Mouse (Mus musculus): ENCODE measurements around the gene Rnf185. TPM values are rescaled to one million over a fixed set of nuclear protein-coding genes. Genes with fewer than 3 reads are reported as not detected.

Rnf185 gene
- total RNA-seq, 2 experiments from 2014 or later = 26.7 to 28.9 TPM

DNA sequence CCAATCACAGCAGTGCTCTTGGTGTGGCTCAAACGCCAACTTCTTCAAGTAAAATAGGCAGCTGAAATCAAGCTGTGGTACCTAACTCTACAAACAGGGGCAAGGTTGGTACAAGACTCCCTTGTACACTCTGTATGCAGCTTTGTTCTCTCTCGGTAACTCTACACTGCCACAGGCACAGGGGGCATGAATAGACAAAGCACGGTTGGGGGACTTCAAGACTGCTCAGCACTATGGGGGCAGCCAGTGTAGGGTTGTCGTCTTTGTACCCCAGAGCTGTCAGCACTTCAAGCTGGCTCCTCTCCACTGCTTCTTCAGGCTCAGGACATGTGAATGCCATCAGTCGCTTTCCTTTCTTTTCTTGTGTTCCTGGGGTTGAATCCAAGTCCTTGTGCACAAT is 57.6 kb downstream of the Rnf185 start:
- no peak for DNase-seq

- peak; percentile 9 for DNase-seq
Measured at GRCm38 (mm10) chr11:3392526-3392925, 59.6 kb downstream of the Rnf185 start.

DNA sequence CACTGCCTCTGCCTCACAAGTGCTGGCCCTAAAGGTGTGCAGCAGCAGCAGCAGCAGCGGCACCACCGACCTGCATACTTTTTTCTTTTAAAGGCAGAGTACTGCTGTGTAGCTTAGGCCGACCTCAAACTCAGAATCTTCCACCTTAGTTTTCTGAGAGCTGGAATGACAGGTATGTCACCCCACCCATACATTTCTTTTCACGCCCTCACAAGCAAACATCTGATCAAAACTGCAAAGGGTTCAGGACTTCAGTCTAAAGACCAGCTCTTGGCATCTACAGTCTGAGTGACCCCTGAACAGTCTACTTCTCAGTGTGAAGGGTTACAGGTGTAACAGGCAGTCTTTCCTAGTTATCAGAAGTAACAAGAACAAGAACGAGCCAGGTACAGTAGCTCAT is 61.4 kb downstream of the Rnf185 start:
- no peak for DNase-seq

GRCm38 (mm10) chr11:3389996-3390395 is 62.2 kb downstream of the Rnf185 start:
- no peak for DNase-seq

GRCm38 (mm10) chr11:3387482-3388196 is 64.5 kb downstream of the Rnf185 start:
- no peak for DNase-seq

DNA sequence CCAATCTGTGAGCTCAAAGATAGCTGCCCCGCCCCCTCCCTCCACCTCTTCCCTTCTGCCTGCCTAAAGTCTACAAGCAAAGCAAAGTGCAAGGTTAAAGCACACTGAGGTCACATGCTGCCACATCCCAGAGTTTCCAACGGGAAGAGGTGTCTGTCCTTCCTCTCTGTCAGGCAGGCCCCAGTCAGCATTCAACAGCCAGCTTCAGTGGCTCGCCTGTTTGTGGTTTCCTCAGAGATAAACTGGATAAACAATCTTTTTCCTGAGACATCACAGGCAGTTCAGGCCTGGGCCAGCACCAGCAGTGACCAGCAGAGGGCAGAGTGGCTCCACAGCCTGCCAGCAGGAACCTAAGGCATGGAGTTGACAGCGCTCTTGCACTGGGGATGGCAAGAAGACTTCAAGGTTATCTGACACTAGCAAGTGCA is 65.2 kb downstream of the Rnf185 start:
- DNase-seq = peak; percentile 92

DNA sequence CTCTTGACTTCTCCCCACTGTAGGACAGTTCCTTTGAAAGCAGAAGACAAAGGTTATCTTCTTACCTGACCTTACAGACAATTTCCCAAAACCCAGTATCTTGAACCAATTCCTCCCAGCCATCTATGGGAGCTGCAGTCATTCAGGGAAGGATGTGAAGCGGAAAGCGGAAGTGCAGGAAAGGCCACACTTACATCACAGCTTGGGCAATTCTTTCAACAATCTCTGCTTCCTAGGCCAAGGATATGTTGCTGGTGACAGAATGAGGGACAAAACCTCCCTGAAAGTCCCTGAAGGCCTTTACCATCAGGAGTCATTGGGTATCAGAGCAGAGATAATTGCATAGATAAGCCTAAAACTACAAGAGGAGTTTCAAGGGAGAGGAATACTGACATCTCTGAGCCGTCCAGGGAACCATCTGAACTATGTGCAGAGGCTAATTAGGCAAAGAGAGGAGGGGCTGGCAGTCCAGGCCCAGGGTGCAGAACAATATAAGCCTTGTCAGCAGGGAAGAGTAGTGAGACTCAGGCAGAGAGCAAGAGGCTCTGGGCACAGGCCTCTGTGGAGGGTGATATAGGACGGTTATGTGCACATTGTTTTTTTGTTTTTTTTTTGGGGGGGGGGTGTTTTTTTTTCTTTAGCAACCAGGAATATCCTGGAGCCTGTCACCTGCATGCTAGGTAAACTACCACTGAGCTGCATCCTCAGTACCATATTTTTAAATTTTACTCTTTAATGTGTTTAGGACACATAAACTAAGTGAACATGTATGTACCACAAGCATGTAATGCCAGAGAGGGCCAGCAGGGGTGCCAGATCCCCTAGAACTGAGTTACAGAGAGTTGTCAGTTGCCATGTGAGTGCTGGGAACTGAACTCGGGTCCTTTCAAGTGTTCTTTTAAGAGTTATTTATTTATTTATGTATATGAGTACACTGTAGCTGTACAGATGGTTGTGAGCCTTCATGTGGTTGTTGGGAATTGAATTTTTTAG is 69.3 kb downstream of the Rnf185 start:
- DNase-seq = peak; percentile 18

DNA sequence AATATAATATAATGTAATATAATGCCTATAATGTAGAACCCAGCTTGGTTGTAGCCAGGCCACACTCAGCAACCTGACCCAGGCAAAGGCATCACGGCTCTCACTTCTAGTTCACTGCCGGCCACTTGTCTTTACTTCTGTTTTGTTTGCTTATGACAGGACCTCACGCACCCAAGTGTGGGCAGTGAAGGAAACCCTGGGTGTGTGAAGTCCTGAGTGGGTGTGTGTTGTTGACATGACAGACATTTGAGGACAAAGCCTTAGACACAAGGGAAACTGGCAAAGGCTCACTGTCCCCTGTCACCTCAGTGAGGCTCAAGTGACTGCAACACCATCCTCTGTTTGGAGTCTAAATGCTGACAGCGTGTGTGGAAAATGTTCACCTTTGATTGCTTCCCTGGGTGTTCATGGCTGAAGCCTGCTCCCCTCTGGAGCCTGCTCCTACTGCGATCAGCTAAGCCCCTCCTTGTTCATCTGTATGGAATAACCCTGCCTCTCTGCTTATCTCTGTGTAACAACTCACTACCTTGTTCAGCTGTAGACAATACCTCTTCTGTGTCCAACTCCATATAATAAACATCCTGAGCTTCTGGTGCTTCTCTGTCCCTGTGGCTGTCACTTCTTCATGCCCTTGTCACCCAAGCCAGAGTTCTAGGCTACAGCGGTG is 70.9 kb downstream of the Rnf185 start:
- DNase-seq = no peak

GRCm38 (mm10) chr11:3379427-3379826 is 72.7 kb downstream of the Rnf185 start:
- no peak for DNase-seq

GRCm38 (mm10) chr11:3374741-3375140 is 77.4 kb downstream of the Rnf185 start:
- no peak for DNase-seq

- no peak for DNase-seq
Measured at GRCm38 (mm10) chr11:3374293-3374645, 77.9 kb downstream of the Rnf185 start.

DNA sequence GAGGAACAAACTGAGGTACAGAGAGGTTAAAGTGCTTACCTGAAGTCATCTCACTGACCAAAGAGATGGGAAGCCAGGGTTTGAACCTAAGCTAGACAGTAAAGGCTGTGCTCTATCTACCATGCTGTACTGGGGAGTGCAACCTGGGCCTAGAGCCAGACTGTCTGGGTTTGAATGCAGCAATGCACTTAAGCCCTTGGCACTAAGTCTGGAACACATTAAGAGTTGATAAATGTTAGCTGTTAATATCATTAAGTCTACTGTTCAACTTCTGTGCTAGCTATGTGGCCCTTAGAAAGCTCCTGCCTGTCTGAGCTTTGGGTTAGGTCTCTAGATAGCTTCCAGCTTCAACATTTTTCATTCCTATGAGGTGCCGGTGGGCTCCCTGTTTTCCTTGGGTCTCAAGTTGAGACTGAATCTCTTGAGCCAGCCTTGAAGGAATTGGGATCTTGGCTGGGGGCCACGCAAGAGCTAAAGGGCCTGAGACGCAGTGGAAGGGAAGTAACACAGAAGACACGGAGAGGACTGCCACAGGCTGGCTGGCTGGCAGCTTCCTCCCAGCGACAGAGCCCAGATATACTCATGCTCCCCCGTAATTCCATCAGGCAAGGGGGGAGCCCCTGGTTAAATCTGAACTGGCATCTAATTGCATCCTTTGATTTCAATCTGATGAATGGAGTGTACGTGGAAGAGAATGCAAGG is 78.4 kb downstream of the Rnf185 start:
- peak; percentile 35 for DNase-seq

DNA sequence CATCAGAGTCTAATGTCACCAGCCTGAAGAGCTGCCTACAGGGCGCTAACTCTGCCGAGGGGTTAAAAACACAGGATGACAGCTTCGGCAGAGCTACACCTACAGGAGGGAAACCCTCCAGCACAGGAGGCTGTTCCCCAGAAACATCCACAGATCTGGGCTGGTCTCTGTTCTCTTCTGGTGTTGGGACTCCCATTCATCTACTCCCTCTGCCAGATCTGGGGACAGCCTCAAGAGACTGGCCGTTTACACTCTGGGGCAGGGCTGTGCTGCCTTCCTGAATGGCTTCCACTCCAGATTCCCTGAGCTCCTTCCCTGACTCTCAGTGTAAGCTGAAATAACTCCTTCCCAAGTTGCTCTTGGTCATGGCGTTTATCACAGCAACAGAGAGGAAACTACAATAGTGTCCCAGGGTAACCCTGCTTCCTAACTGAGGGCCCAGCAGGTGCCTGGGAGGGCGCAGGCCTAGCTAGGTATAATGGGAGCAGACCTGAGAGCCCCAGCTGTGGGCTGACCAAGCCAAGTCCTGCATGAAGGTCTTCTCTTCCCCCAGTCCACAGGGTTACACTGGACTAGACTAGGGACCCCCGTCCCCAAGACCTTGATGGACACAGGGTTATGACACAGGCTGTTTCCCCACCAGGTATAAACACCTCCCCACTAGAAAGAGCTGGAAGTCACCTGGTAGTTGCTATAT is 80.4 kb downstream of the Rnf185 start:
- no peak for DNase-seq

- DNase-seq = peak; percentile 84
Measured at GRCm38 (mm10) chr11:3370928-3371598, 81.1 kb downstream of the Rnf185 start.

DNA sequence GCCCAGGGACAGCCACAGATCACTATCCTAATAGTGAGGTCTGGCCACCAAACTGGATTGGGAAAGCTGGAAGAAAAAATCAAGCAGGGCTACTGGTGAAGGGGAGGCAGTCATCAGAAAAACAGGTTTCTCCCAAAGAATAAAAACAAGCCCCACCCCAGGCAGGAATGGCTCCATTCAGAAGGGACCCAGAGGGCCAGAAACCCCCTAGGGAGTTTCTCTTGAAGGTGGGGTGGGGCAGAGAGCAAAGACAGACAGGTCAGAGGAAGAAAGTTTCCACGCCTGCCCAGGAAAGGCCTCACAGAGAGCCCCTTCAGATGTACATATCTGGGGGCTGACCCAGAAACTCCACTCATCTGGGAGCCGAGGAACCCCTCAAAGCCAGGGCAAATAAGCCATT is 82.0 kb downstream of the Rnf185 start:
- no peak for DNase-seq

DNA sequence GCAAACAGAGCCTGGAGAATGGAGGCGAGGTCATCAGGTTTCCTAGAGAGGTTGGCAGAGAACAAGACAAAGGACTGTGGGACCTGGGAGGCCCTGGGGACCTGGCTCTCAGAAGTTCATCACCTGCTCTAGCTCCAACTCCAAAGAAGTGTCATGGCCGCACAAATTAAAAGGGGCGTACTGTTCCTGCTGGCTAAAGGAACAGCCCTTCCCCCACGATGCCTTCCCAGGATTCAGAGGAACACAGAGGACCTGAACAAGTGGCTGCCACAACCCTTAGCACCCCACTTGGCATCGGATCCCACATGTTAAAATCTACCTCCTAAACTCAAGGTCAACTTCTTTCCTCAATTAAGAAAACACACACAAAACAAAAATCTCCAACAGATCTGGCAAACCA is 82.7 kb downstream of the Rnf185 start:
- DNase-seq = no peak

- no peak for DNase-seq
Measured at GRCm38 (mm10) chr11:3368983-3369382, 83.2 kb downstream of the Rnf185 start.

- DNase-seq = no peak
Measured at GRCm38 (mm10) chr11:3366411-3366810, 85.8 kb downstream of the Rnf185 start.

Data from heart, postnatal 4 days (tissue).